Mouse (Mus musculus) left cerebral cortex, adult 18-20 months (tissue): ENCODE results near the gene H2-Ob. TPM values are rescaled to one million over a fixed set of nuclear protein-coding genes. Genes with fewer than 3 reads are reported as not detected.
A peak's percentile ranks its signal among the peaks of the same experiment; 100 is the strongest.

ENCODE experiments used
- DNase-seq, 2 experiments: peaks; one replicate each; pipeline ENCODE4 v3.0.0; 2021 to 2022; ENCODE audit warnings: low spot score in 2 of 2, mixed read lengths in 1 of 2
- long read RNA-seq, 2 experiments: library from polyadenylated mRNA; stranded (forward); transcript quantifications; one replicate each; pipeline ENCODE4 v2.0.0; 2021
- total RNA-seq, 2 experiments: library from RNA; stranded (reverse); gene quantifications; 2 replicates each; pipeline ENCODE4 v1.2.3; 2021

Gene H2-Ob
- total RNA-seq = under 1 TPM; 0.40 to 0.44 TPM
- long read RNA-seq, experiment 1 = 0 reads
- long read RNA-seq, experiment 2 = 0 reads

DNA sequence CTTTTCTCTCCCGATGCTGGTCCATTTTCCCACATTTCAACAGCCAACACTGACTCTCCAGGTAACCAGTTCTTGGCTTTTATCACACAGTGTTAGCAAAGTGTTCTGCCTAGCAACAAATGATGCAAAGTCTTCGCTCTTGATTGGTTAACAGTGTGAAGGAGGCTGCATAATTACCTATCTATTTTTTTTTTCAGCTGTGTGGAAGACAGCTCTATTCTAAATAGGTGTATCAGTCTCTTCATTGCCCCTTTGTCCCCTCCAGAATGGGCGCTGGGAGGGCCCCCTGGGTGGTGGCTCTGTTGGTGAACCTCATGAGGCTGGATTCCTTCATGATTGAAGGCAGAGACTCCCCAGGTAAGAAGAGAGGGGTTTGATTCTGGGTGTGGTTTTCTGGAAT is at the start of gene H2-Ob:
H2-Ob (plus strand) TSS at position 198 of the 400 bp plus-strand sequence.
- DNase-seq = peak; percentile 20 to 34

- DNase-seq = no peak
Observed at GRCm38 (mm10) chr17:34188986-34189385, 49.7 kb upstream of the H2-Ob start.

- DNase-seq = no peak
Observed at GRCm38 (mm10) chr17:34192852-34193251, 45.9 kb upstream of the H2-Ob start.

- no peak for DNase-seq
Observed at GRCm38 (mm10) chr17:34193468-34193867, 45.2 kb upstream of the H2-Ob start.

DNA sequence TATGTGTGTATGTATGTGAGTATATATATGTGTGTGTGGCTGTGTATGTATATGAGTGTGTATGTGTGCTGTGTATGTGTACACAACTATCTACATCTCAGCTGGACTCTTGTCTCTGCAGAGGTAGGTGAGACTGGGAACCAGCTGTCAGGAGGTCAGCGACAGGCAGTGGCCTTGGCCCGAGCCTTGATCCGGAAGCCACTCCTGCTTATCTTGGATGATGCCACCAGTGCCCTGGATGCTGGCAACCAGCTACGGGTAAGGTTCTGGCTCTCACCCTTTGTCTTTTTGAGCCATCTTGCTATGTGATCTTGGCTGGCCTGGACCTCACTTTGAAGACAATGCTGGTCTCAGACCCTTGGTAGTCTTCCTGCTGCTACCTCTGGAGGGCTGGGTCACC is 44.0 kb upstream of the H2-Ob start:
- no peak for DNase-seq

DNA sequence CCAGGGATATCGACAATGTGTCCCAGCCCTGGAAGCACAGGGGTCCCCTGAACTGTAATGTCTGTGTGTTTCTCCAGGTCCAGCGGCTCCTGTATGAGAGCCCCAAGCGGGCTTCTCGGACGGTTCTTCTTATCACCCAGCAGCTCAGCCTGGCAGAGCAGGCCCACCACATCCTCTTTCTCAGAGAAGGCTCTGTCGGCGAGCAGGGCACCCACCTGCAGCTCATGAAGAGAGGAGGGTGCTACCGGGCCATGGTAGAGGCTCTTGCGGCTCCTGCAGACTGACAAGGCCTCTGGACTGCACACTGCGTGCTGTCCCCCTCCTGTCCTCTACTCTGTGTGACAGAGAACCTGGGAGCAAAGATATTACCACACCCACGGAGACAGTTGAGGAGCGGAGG is 42.2 kb upstream of the H2-Ob start:
- no peak for DNase-seq

GRCm38 (mm10) chr17:34196941-34197894 is 41.5 kb upstream of the H2-Ob start, which contains the start of gene Psmb8:
Psmb8 (plus strand) TSS chr17:34197721.
- DNase-seq = peak; percentile 87 to 88

- DNase-seq = no peak
Observed at GRCm38 (mm10) chr17:34197904-34198520, 40.7 kb upstream of the H2-Ob start.

GRCm38 (mm10) chr17:34198521-34198912 is 40.2 kb upstream of the H2-Ob start:
- no peak for DNase-seq

- no peak for DNase-seq
Observed at GRCm38 (mm10) chr17:34199050-34199619, 39.6 kb upstream of the H2-Ob start.

DNA sequence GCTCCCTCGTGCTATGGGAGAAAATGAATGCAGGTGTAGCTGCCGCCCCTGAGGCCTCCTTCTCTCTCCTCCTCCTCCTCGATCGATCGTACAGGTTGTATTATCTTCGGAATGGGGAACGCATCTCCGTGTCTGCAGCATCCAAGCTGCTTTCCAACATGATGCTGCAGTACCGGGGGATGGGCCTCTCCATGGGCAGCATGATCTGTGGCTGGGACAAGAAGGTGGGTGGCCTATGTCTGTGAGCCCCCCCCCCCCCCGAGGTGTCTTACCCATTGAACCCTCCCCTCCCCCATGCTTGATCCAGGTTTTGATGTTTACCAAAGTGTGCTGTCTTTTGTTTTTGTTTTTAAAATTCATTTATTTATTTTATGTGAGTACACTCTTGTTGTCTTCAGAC is 38.7 kb upstream of the H2-Ob start:
- DNase-seq = no peak

DNA sequence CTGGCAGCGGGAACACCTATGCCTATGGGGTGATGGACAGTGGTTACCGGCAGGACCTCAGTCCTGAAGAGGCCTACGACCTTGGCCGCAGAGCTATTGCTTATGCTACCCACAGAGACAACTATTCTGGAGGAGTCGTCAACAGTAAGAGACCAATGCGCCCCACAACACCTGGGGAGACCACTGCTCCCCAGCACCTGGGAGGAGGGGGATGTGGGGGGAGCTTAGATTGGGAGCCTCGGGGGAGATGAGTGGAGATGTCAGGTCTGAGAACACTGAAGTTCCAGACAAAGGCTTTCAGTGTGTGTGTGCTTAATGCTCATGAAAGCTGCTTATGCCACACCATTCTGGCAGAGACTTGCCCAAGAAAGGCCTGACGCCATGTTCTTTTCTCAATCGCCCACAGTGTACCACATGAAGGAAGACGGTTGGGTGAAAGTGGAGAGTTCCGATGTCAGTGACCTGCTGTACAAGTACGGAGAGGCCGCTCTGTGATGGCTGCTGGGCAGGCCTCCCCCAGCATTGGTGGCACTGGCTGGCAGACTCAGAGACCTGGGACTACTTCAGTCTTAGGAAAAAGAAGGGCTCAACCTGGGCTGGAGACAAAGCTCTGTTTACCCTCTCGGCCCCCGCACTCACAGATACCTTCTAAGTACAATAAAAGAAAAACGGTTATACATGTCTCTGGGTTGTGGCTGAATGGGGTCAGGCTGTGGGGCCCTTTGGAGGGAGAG is 37.8 kb upstream of the H2-Ob start:
- DNase-seq = no peak

GRCm38 (mm10) chr17:34201506-34202055 is 37.1 kb upstream of the H2-Ob start:
- no peak for DNase-seq

- no peak for DNase-seq
Observed at GRCm38 (mm10) chr17:34202760-34203442, 35.8 kb upstream of the H2-Ob start.

DNA sequence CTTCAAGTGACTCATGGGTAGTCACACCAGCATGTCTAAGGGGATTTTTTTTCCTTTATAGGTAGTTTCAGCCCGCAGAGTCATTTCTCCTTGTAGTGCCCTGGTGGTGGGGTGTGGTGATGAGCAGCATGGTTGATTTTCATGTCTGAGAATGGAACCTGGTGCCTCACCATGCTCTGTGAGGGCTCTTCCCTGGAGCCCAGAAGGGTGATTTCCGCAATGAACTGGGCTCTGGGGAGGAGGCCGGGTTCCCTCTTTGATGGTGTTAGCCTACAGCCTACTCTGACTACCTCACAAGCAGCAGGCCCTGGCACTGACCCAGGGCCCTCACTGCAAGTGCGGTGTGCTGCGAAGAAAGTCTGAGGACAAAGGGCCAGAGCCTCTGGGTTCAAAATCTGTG is 35.3 kb upstream of the H2-Ob start, which contains the start of gene Tap2:
Tap2 (plus strand) TSS at position 84 of the 400 bp plus-strand sequence.
- DNase-seq = no peak

DNA sequence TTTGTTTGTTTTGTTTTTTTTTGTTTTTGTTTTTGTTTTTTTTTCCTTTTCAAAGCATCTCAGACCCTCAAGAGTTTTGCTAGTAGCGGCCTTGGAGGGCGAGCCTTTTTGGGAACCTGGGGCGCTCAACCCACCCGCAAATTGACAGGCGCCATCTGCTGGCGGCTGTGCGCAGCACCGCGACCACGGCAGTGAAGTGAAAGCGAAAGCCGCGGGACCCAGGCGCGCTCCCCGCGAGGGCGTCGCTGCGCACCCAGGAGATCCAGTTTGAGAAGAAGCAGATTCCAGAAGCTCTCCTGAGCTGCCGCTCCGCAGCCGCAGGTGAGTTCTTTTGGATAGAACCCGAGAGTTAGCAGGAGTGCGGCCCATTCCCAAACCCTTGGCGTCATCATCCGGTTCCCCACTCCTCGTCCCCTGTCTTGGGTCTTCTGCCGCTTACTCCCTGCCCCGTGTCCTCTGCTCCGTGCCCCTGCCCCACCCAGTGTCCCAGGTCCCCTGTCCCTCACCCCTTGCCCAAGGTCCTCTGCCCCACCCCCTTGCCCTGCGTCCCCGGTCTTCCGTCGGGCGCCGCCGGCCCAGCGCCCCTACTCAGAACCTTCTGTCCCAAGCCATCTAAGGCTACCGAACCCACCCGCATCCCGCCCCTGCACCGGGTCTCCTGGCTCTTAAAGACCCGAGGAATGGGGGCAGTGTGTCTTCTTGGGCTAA is 34.2 kb upstream of the H2-Ob start:
- DNase-seq = peak; percentile 84 to 90

GRCm38 (mm10) chr17:34205021-34205745 is 33.5 kb upstream of the H2-Ob start:
- DNase-seq = peak in 1 of 2 experiments; percentile 16

GRCm38 (mm10) chr17:34205746-34206176 is 32.9 kb upstream of the H2-Ob start:
- DNase-seq = no peak

GRCm38 (mm10) chr17:34206731-34207130 is 32.0 kb upstream of the H2-Ob start:
- DNase-seq = no peak
